Mouse (Mus musculus) liver, adult 2 months (tissue): ENCODE measurements at regions not wholly inside any gene's neighbourhood (a gene's known extent, or its start where the extent isn't known, plus 50 kb on each side); places are given as distances from the start of the nearest gene placed in this dataset.

Experiments
- DNase-seq: peaks from one replicate; pipeline ENCODE4 v3.0.0-alpha.2; 2011; ENCODE audit warnings: low read depth, low spot score; ENCODE audit errors: extremely low read depth
- H3K27ac ChIP-seq: fragments of 200-500 bp; replicated peaks from 2 replicates; pipeline ENCODE4 v1.5.1; 2012; ENCODE audit warnings: low read depth, mild to moderate bottlenecking, control low read depth, inconsistent platforms, low read length; ENCODE audit not compliant: insufficient read depth
- H3K27me3 ChIP-seq: fragments of 200-500 bp; 2 replicates; pipeline ENCODE4 v1.6.1; 2012; ENCODE audit warnings: mild to moderate bottlenecking, moderate library complexity, low read length, inconsistent platforms; ENCODE audit not compliant: control insufficient read depth, insufficient read depth
- H3K36me3 ChIP-seq: fragments of 200-500 bp; 2 replicates; pipeline ENCODE4 v1.6.1; 2012; ENCODE audit warnings: low read length, inconsistent platforms; ENCODE audit not compliant: control insufficient read depth, insufficient read depth
- H3K4me1 ChIP-seq: fragments of 200-500 bp; 2 replicates; pipeline ENCODE4 v1.6.1; 2011; ENCODE audit warnings: low read length; ENCODE audit not compliant: control insufficient read depth, insufficient read depth
- H3K4me3 ChIP-seq: fragments of 200-500 bp; 2 replicates; pipeline ENCODE4 v1.5.1; 2011; ENCODE audit warnings: low read depth, mild to moderate bottlenecking, control low read depth, low read length, moderate library complexity; ENCODE audit not compliant: insufficient read depth
- H3K79me2 ChIP-seq: fragments of 200-500 bp; 2 replicates; pipeline ENCODE4 v1.6.1; 2012; ENCODE audit warnings: inconsistent platforms, mild to moderate bottlenecking, low read length, moderate library complexity; ENCODE audit not compliant: control insufficient read depth, insufficient read depth
- H3K9ac ChIP-seq: fragments of 200-500 bp; 2 replicates; pipeline ENCODE4 v1.6.1; 2012; ENCODE audit warnings: low read depth, mild to moderate bottlenecking, control low read depth, inconsistent platforms, low read length
- CTCF ChIP-seq: fragments of 200-500 bp; IDR thresholded peaks from 2 replicates; pipeline ENCODE4 v1.5.1; 2011; ENCODE audit warnings: low read depth, low read length, control low read depth
- POLR2A ChIP-seq: fragments of 200-500 bp; IDR thresholded peaks from 2 replicates; pipeline ENCODE4 v1.6.1; 2011; ENCODE audit warnings: low read length, control low read depth; ENCODE audit not compliant: insufficient read depth; ENCODE audit errors: extremely low read depth
- WGBS: fragments of 180-500 bp; shearing (Covaris S2); methylation state at CpG from one replicate; pipeline ENCODE4 v1.1.7; 2018; 5-methylcytosine and 5-hydroxymethylcytosine counted together

DNA sequence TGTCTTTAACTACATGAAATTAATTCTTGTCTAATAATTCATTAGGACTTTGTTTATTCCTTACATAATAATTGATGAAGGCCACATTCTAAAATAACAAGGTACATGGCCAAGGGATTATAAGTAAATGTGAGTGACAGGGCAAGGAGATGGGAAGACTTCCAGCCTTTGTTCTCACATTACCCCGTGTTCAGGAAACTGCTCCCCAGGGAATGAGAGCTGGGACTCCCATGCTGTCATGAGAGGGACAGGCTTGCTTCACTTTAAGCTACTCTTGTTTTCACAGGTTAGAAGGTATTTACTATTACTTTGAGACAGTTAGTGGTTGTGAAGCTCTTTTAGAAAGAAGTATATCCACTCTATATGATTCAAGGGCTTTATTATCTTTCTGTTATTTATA is 55.8 kb upstream of the Ptger4 start:
- Histone ChIP-seq H3K27ac (no peak overlapping the region), H3K36me3 (no peaks in the 10 kb centered on the region), H3K9ac (no peak overlapping the region), H3K27me3 (no peaks in the 10 kb centered on the region), H3K79me2 (no peaks in the 10 kb centered on the region), H3K4me3 (no peak overlapping the region), H3K4me1 (no peaks in the 10 kb centered on the region)
- no peak for DNase-seq
- WGBS: 75% methylated on average over 1 of the region's 1 CpGs
- no peak for TF ChIP-seq CTCF
- TF ChIP-seq POLR2A: no peak

DNA sequence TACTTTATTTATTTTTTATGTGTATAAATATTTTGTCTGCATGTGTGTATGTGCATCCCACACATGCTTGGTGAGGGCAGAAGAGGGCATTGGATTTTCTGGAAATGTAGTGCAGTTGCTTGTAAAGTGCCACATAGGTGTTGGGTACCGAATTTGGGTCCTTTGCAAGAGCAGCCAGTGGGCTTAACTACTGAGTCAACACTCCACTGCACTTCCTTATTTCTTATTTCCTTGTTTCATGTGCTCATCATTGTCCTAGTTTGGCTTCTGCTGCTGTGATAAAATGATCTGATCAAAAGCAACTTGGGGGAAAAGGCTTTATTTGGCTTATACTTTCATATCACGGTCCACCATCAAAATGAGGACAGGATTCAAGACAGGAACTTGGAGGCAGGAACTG is 53.0 kb upstream of the Ptger4 start:
- Histone ChIP-seq H3K27ac (no peak overlapping the region), H3K4me1 (no peaks in the 10 kb centered on the region), H3K27me3 (no peaks in the 10 kb centered on the region), H3K36me3 (no peaks in the 10 kb centered on the region), H3K4me3 (no peak overlapping the region), H3K79me2 (no peaks in the 10 kb centered on the region), H3K9ac (no peak overlapping the region)
- 72% methylated on average over 2 of the region's 2 CpGs for WGBS
- no peak for DNase-seq
- TF ChIP-seq POLR2A: no peak
- TF ChIP-seq CTCF: no peak
